Mouse (Mus musculus) retina, embryonic 14.5 days (tissue): ENCODE data around the gene Ppdpf.

Experiments
- DNase-seq: peaks from one replicate; pipeline ENCODE4 v3.0.0-alpha.2; 2015; ENCODE audit warnings: low spot score

The Ppdpf gene

DNA sequence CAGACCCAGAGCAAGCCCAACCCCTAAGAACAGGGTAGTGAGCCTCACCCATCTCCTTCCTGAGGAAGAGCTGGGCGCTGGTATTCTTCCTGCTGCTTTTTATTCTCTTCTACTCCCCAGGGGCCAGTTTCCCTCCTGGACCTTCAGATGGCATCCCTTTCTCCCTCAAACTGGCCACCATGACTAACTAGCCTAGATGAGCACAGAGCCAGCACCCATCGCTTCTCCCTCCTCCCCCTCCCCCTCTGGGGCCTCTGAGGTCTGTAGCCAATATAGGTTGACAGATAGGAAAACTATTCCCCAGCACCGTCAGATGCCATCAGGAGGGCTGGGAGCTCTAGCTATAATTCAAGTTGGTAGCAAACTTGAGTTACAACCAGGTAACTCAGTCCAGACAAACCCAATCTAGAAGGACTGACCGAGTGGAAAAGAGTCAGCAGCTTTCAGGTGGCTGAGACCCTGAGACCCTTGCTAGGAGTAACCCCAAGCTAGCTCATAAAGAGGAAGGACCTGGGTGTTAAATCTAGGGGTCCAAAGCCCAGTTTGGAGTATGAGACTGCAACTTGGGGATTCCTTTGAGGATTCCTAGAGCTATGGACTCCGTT lies 31.9 kb downstream of the Ppdpf start:
- DNase-seq, result no peak

DNA sequence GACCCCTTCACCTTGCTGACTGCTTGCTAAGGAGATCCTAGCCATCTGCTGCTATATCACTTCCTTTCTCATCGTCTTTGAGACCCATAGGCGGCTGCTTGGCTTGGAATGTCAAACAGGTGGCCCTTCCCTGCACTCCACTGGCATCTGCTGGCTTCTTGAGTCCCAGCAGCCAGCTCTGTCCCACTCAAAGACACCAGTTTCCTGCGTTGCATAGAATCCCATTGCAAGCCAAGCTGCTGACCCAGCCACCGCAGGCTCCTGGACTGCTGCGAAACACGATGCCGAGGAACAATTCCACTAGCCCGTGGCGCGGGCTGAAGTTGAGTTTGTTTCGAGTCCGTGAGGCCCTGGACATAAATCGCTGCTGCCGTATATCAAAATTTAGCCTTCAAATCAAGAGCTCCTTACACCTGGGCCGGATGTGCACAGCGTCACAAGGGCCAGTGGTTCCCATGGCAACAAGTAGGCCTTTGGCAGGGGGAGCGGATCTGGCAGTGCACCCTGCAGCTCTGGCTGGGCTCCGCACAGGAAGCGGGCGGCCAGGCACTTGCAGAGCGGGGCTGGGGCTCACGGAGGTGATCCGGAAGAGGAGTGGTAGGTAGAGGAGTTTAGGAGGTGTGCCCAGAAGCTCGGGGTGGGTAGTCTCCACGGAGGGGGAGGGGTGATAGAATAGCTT lies 32.6 kb downstream of the Ppdpf start, which contains the start of gene Fndc11:
TSS of gene Fndc11 (plus strand) at position 476 of the 679 bp plus-strand sequence.
- DNase-seq, result peak; percentile 69

DNA sequence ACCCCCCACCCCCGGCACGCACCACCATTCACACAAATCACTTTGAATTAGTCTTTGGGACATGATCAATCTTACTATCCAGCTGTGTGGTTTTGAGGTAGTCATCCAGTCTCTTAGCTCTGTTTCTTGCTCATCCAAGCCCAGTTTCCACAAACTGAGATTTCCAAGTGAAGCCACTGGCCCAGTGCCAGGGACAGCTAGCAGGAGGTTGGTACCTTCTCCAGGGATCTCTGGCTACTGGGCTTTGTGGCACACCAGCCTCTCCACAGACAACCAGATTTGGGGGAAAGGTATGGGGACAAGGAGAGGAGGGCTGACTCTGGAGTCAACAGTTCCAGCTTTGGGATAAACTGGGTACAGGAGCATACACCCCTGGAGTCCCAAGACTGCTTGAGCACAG lies 33.3 kb downstream of the Ppdpf start:
- DNase-seq, result no peak

DNA sequence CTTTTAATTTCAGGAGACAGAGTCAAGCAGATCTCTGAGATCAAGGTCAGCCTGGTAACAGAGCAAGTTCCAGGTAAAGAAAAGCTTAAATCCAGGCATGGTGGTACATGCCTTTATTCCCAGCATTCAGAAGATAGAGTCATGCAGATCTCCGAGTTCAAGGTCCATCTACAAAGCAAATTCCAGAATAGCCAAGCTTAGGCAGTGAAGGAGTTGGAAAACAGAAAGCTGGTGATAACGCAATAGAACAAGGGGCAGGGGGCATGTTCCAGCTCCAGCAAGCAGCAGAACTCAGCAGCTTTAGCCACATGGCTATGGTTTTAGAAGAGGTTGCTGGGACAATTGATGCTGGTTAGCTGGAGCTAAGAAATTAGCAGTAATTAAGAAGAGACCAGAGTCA lies 37.9 kb downstream of the Ppdpf start:
- DNase-seq, result no peak

DNA sequence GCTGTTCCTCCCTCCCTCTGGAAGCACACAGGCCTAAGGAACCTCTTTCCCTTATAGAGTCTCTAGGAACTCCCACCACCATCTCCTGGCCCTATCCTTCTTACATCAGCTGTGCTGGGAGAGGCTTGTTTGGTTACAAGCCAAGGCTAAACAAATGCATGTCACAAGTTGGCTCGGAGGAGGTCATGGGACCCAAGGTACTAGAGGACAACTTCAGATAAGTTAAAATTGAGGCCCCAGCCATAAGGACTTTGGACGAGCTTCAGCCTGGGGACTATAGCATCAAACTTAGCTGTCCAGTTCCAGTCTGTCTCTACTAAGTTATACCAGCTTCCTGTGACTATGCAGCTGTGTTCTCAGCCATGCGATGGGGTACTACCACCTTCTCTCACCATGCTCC lies 40.1 kb downstream of the Ppdpf start:
- no peak for DNase-seq

DNA sequence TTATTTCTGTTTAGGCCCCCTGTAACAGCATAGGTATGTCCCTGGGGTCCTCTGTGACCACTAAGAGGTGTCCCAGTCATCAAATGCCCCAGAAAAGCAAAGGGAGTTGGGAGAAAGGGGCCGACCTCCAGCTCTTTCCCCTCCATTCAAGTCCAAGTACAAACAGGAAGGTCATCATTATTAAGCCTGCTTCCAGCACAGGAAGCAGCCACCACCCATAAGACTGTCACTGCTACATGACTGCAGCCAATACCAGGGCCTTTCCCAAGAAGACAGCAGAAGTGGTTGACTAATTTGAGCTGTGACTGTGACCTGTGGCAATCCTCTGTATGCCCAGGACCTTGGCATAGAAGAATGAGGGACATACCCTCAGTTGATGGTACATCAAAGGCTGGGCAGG lies 41.3 kb downstream of the Ppdpf start:
- no peak for DNase-seq

DNA sequence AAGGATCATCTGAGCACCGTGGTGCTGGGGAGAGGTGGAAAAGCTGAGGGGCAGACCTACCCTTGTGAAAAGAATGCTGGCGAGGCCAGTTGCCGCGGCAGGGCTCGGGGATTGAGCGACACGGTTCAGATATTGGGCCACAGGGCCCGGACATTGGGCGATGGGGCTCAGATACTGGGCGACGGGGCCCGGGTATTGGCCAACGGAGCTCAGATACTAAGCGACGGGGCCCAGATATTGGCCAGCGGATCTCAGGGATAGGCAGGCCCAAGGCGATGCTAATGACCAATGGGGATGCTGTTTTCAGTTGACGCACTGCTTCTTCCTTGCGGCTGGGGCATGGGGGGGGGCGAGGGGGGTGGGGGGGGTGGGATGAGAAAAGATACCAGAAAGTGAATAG lies 44.1 kb downstream of the Ppdpf start:
- DNase-seq, result no peak

DNA sequence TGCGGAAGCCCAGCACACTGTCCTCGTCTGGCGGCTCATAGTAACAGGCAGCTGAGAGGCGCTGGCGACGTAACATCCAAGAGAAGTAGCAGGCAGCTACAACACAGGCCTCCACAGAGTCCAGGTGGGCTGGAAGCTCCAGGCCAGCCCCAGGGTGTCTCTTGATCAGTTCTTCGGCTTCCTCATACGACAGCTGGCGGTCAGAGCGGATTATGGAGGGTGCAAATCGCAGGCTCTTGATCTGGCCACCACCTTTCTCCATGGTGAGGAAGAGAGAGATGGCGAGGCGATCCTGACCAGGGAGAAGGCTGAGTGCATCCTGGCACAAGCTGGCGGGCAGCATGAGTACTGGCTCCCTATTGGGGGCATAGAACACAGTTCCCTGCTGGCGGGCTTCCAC lies 46.4 kb downstream of the Ppdpf start:
- DNase-seq, result no peak

DNA sequence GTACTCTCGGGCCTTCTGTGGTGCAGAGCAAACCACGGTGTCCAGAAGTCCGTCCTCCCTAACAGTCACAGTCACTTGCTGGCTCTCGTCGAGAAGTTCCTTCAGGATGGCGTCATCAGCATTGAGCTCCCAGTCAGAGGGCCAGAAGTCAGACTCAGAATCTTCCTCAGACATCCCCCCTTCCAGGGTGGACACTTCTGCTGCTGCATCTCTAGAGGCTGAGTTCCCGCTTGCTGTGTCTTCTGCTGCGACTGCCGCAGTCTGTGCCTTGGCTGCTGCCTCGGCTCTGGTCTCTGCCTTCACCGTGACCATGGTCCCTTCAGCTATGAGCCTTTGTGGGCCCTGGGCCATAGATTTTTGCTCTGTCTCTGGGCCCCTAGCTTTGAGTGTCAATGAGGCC lies 47.6 kb downstream of the Ppdpf start:
- no peak for DNase-seq

DNA sequence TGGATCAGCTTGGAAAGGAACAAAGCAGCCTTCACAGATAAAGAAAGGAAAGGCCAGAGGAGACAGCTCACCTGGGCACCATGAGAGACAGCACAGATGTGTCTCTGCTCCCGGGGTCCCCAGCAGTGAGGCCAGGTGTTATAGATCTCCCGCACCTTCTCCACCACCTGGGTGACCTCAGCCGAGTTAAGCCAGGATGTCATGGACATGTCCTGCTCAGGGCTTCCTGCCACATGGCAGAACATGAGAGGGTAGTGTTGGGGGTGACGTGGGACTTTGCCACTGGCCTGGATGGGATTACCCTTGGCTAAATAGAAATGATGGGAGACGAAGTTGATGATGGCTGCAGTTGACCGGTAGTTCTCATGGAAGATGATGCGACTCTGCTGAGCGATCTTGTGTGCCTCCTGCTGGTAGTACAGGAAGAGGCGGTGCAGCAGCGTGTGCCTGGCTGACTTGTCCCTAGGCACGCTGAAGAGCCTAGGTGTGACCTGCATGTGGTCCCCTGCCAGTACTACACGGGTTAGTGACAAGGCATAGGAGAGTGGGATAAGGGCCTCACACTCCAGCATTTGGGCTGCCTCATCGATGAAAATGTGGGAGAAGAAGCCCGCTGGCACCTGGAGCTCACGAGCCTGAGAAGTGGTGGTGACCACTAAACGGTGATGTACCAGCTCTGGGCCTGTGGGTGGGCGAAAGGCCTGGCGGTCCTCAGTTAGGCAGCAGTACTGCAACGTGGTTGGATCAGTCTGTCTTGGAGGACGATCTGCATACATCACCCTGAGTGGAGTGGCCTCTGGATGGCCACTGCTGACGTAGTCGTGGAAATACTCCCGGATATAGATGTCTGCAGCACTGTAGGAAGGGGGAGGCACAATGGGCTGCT lies 48.9 kb downstream of the Ppdpf start:
- DNase-seq, result no peak

DNA sequence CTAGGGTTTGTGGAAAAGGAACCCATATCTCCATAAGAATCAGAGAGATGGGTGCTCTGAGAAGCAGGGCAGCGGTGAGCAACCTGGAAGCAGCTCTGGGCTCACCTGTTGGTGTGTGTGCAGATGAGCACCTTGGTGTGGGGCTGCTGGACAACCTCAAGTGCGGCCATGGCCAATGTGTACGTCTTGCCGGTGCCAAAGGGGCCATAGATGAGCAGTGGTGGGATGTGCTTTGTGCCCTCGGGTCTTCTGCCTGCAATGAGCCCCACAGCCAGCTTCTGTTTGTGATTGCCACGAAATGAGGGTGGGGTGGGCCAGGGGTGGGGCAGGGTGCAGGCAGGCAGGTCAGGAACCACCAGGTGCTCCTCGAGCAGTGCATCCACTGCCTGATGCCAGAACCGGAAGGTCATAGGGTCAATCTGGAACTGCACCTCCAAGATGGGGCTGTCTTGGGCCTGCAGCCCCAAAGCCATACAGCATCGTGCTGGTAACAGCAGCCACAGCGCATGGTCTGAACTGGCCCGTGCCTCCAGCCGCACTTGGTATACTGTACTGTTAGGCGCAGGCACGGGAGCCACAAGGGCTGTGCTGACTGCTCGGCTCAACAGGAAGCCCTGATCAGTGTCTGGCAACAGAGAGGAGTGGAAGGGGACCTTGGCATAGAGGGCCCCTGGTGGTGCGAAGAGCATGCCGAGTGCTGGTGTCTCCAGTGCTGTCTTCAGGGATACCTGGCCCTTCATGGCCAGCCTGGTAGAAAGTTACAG lies 50.4 kb downstream of the Ppdpf start:
- no peak for DNase-seq

DNA sequence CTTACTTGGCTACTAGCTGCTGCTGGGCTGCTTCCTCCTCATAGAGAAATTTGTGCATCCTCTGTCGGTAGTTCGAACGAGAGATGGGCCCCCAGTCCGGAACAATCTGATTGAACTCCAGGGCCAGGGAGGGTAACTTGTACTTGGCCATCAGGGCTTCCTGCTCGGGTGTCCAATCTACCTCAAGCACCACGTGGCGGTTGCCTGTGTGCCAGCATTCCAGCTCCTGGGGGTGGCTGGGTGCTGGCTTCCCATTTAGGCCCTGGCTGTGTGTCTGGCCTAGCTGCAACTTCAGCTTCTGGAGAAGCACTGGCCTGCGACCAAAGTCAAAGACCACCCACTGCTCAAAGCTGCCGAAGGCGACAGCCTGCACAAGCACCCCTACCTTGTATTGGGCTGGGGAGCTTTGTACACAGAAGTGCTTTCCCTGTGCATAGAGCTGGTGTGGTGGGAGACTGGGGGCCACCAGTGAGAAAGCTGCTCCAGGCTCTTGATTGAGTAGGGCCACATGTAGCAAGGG lies 51.1 kb downstream of the Ppdpf start:
- DNase-seq, result no peak
